In genomic region chr3:89210162-89210561, GRCm38 (mm10) we compare ENCODE assay signal across 22 mouse cellular contexts. TPM values are rescaled to one million over a fixed set of nuclear protein-coding genes. Genes with fewer than 3 reads are reported as not detected.
A peak's percentile ranks its signal among the peaks of the same experiment; 100 is the strongest.
DNase-seq lines count a peak whose midpoint lies in the region; ATAC-seq and TF ChIP-seq lines count a peak whose summit lies in the region.
"Had no signal": no experiment of that assay in that cellular context is flagged by ENCODE, and none has a peak within 500 bp of the region (broad histone marks: within the 10 kb centered on the region; RNA-seq: fewer than 3 reads in every experiment).

No protein-coding gene starts in this region.

- no peak for TF ChIP-seq CTCF in lung, embryonic 14.5 days (IDR thresholded peaks at IDR 0.05; ENCODE audit: low read depth)

- H3K4me3 ChIP-seq in embryonic facial prominence, embryonic 14.5 days (ENCODE audit: low read depth, low read length), result no peak overlapping the region
- H3K4me3 ChIP-seq in embryonic facial prominence, embryonic 10.5 days, result no peak overlapping the region
- no peak overlapping the region for H3K4me3 ChIP-seq in kidney, embryonic 14.5 days (ENCODE audit: low read length)
- H3K4me3 ChIP-seq in lung, embryonic 14.5 days (ENCODE audit: low read depth, low read length), result no peak overlapping the region
- H3K4me3 ChIP-seq: embryonic facial prominence, embryonic 12.5 days; gastrocnemius, adult 2 months; hindbrain, embryonic 12.5 days; layer of hippocampus, adult 2 months; midbrain, embryonic 10.5 days; myocyte; neural tube, embryonic 13.5 days had no signal

- 0 out of 2 replicates have a peak overlapping the region, but pooled peaks have one; percentile 12 for H3K4me2 ChIP-seq in embryonic facial prominence, embryonic 14.5 days (ENCODE audit: low read depth, low read length)
- no peak overlapping the region for H3K4me2 ChIP-seq in kidney, embryonic 14.5 days (replicated peaks; ENCODE audit: low read depth, low read length)
- no peak overlapping the region for H3K4me2 ChIP-seq in lung, embryonic 14.5 days
- H3K4me2 ChIP-seq: embryonic facial prominence, embryonic 12.5 days; hindbrain, embryonic 12.5 days; neural tube, embryonic 13.5 days had no signal

- peaks cover 59% of the 10 kb centered on the region for H3K36me3 ChIP-seq in embryonic facial prominence, embryonic 14.5 days (ENCODE audit: control insufficient read depth, insufficient read depth, low read length)
- H3K36me3 ChIP-seq in embryonic facial prominence, embryonic 10.5 days (replicated peaks), result peaks cover 64% of the 10 kb centered on the region
- H3K36me3 ChIP-seq in kidney, embryonic 14.5 days (ENCODE audit: control insufficient read depth, insufficient read depth, low read length), result peaks cover 49% of the 10 kb centered on the region
- H3K36me3 ChIP-seq in lung, embryonic 14.5 days (ENCODE audit: insufficient read depth), result peaks cover 65% of the 10 kb centered on the region

- no peak for DNase-seq in embryonic facial prominence, embryonic 14.5 days (ENCODE audit: low spot score)
- DNase-seq in embryonic facial prominence, embryonic 10.5 days (ENCODE audit: low spot score), result no peak
- peak; percentile 19 for DNase-seq in kidney, adult 18-20 months
- DNase-seq in lung, embryonic 14.5 days, result peak; percentile 27
- DNase-seq in lung, postnatal 10 days, result no peak
- peak; percentile 33 to 61 for DNase-seq in kidney, postnatal 4 days
- no peak for DNase-seq in embryo, embryonic 10.5 days (ENCODE audit: low spot score)
- DNase-seq: cerebellum, adult 9-10 months; retina, postnatal 1 day; thymus, adult 18-20 months had no signal

- 77% methylated on average over 13 of the region's 13 CpGs for WGBS in embryonic facial prominence, embryonic 14.5 days
- WGBS in embryonic facial prominence, embryonic 10.5 days, result 89% methylated on average over 13 of the region's 13 CpGs
- WGBS in kidney, embryonic 14.5 days, result 76% methylated on average over 13 of the region's 13 CpGs
- 73% methylated on average over 13 of the region's 13 CpGs for WGBS in lung, embryonic 14.5 days

- ATAC-seq in embryonic facial prominence, embryonic 14.5 days (ENCODE audit: low read depth), result no peak
- ATAC-seq in kidney, embryonic 14.5 days (ENCODE audit: low FRiP score, low TSS enrichment), result no peak
- no peak for ATAC-seq in lung, embryonic 14.5 days (ENCODE audit: insufficient read depth)
- ATAC-seq: forebrain, embryonic 14.5 days; intestine, postnatal 0 days; lung, postnatal 0 days; midbrain, embryonic 16.5 days had no signal

- H3K27me3 ChIP-seq in embryonic facial prominence, embryonic 14.5 days (replicated peaks; ENCODE audit: control insufficient read depth, insufficient read depth, low read length), result no peaks in the 10 kb centered on the region
- no peaks in the 10 kb centered on the region for H3K27me3 ChIP-seq in embryonic facial prominence, embryonic 10.5 days (replicated peaks; ENCODE audit: low read depth, poor library complexity, severe bottlenecking)
- H3K27me3 ChIP-seq in kidney, embryonic 14.5 days (ENCODE audit: control insufficient read depth, insufficient read depth, low read length), result no peaks in the 10 kb centered on the region
- H3K27me3 ChIP-seq in lung, embryonic 14.5 days (ENCODE audit: insufficient read depth, low read length), result no peaks in the 10 kb centered on the region
- H3K27me3 ChIP-seq: embryonic facial prominence, embryonic 12.5 days; hindbrain, embryonic 12.5 days; neural tube, embryonic 13.5 days had no signal

- no peaks in the 10 kb centered on the region for H3K9me3 ChIP-seq in embryonic facial prominence, embryonic 14.5 days (ENCODE audit: control insufficient read depth, low read length)
- no peaks in the 10 kb centered on the region for H3K9me3 ChIP-seq in embryonic facial prominence, embryonic 10.5 days
- H3K9me3 ChIP-seq in kidney, embryonic 14.5 days (ENCODE audit: control insufficient read depth, low read length), result no peaks in the 10 kb centered on the region
- no peaks in the 10 kb centered on the region for H3K9me3 ChIP-seq in lung, embryonic 14.5 days (ENCODE audit: low read depth, low read length)
- H3K9me3 ChIP-seq: embryonic facial prominence, embryonic 12.5 days; hindbrain, embryonic 12.5 days; midbrain, embryonic 10.5 days; neural tube, embryonic 13.5 days had no signal

- peaks cover 11% of the 10 kb centered on the region; the same call in 1 of the 2 replicates for H3K4me1 ChIP-seq in embryonic facial prominence, embryonic 14.5 days (ENCODE audit: control insufficient read depth, insufficient read depth, low read length)
- H3K4me1 ChIP-seq in embryonic facial prominence, embryonic 10.5 days, result peaks cover 23% of the 10 kb centered on the region
- peaks cover 13% of the 10 kb centered on the region; the same call in 1 of the 2 replicates for H3K4me1 ChIP-seq in kidney, embryonic 14.5 days (ENCODE audit: control insufficient read depth, insufficient read depth, low read length)
- H3K4me1 ChIP-seq in lung, embryonic 14.5 days (ENCODE audit: insufficient read depth), result peaks cover 5% of the 10 kb centered on the region

- H3K9ac ChIP-seq in embryonic facial prominence, embryonic 14.5 days (ENCODE audit: low read depth, low read length), result peak overlapping the region; percentile 25; the same call in 1 of the 2 replicates
- H3K9ac ChIP-seq in kidney, embryonic 14.5 days (ENCODE audit: low read depth, low read length), result no peak overlapping the region
- H3K9ac ChIP-seq in lung, embryonic 14.5 days, result no peak overlapping the region
- H3K9ac ChIP-seq: embryonic facial prominence, embryonic 12.5 days; hindbrain, embryonic 12.5 days; neural tube, embryonic 13.5 days had no signal

- peak overlapping the region; percentile 52; the same call in 1 of the 2 replicates for H3K27ac ChIP-seq in embryonic facial prominence, embryonic 14.5 days (replicated peaks; ENCODE audit: low read depth, low read length)
- H3K27ac ChIP-seq in embryonic facial prominence, embryonic 10.5 days (replicated peaks), result no peak overlapping the region
- H3K27ac ChIP-seq in kidney, embryonic 14.5 days (ENCODE audit: low read depth, low read length), result no peak overlapping the region
- no peak overlapping the region for H3K27ac ChIP-seq in lung, embryonic 14.5 days (ENCODE audit: low read depth)
- H3K27ac ChIP-seq: embryonic facial prominence, embryonic 12.5 days; gastrocnemius, adult 2 months; hindbrain, embryonic 12.5 days; layer of hippocampus, adult 2 months; midbrain, embryonic 10.5 days; neural tube, embryonic 13.5 days had no signal

RNA-seq across cellular contexts. Expression of gene Thbs3, which starts 4.8 kb away (rescaled TPM):
- 51.5 and 52.0 TPM in 2 replicates for polyA plus RNA-seq in embryonic facial prominence, embryonic 14.5 days (2014; fragmentation: Nextera tagmentation; extraction: Ambion mirVana)
- 42.0 and 43.3 TPM in 2 replicates for polyA plus RNA-seq in embryonic facial prominence, embryonic 10.5 days (2016; fragmentation: Nextera tagmentation; extraction: Ambion mirVana)
- polyA plus RNA-seq in kidney, embryonic 14.5 days (2014; fragmentation: Nextera tagmentation; extraction: Ambion mirVana), result 12.5 and 13.2 TPM in 2 replicates
- 33.6 and 39.9 TPM in 2 replicates for polyA plus RNA-seq in lung, embryonic 14.5 days (2014; fragmentation: Nextera tagmentation; extraction: Ambion mirVana)

RNA-seq across cellular contexts. Expression of gene Gba, which starts 7.4 kb away (rescaled TPM):
- polyA plus RNA-seq in embryonic facial prominence, embryonic 14.5 days (2014; fragmentation: Nextera tagmentation; extraction: Ambion mirVana), result 47.8 and 54.5 TPM in 2 replicates
- 33.8 and 33.9 TPM in 2 replicates for polyA plus RNA-seq in embryonic facial prominence, embryonic 10.5 days (2016; fragmentation: Nextera tagmentation; extraction: Ambion mirVana)
- polyA plus RNA-seq in kidney, embryonic 14.5 days (2014; fragmentation: Nextera tagmentation; extraction: Ambion mirVana), result 32.0 and 37.4 TPM in 2 replicates
- polyA plus RNA-seq in lung, embryonic 14.5 days (2014; fragmentation: Nextera tagmentation; extraction: Ambion mirVana), result 34.4 and 35.5 TPM in 2 replicates

RNA-seq across cellular contexts. Expression of gene Mtx1, which starts 16.7 kb away (rescaled TPM):
- 151 and 163 TPM in 2 replicates for polyA plus RNA-seq in embryonic facial prominence, embryonic 14.5 days (2014; fragmentation: Nextera tagmentation; extraction: Ambion mirVana)
- polyA plus RNA-seq in embryonic facial prominence, embryonic 10.5 days (2016; fragmentation: Nextera tagmentation; extraction: Ambion mirVana), result 248 and 258 TPM in 2 replicates
- 217 and 259 TPM in 2 replicates for polyA plus RNA-seq in kidney, embryonic 14.5 days (2014; fragmentation: Nextera tagmentation; extraction: Ambion mirVana)
- polyA plus RNA-seq in lung, embryonic 14.5 days (2014; fragmentation: Nextera tagmentation; extraction: Ambion mirVana), result 193 and 212 TPM in 2 replicates

RNA-seq across cellular contexts. Expression of gene Muc1, which starts 18.7 kb away (rescaled TPM):
- polyA plus RNA-seq in embryonic facial prominence, embryonic 14.5 days (2014; fragmentation: Nextera tagmentation; extraction: Ambion mirVana), result 2.0 and 4.1 TPM in 2 replicates
- 0.15 and 0.81 TPM in 2 replicates for polyA plus RNA-seq in embryonic facial prominence, embryonic 10.5 days (2016; fragmentation: Nextera tagmentation; extraction: Ambion mirVana)
- polyA plus RNA-seq in kidney, embryonic 14.5 days (2014; fragmentation: Nextera tagmentation; extraction: Ambion mirVana), result 8.0 and 13.6 TPM in 2 replicates
- polyA plus RNA-seq in lung, embryonic 14.5 days (2014; fragmentation: Nextera tagmentation; extraction: Ambion mirVana), result 43.0 and 50.4 TPM in 2 replicates

RNA-seq across cellular contexts. Expression of gene Fam189b, which starts 27.2 kb away (rescaled TPM):
- polyA plus RNA-seq in embryonic facial prominence, embryonic 14.5 days (2014; fragmentation: Nextera tagmentation; extraction: Ambion mirVana), result 27.9 and 33.9 TPM in 2 replicates
- polyA plus RNA-seq in embryonic facial prominence, embryonic 10.5 days (2016; fragmentation: Nextera tagmentation; extraction: Ambion mirVana), result 29.0 and 30.8 TPM in 2 replicates
- polyA plus RNA-seq in kidney, embryonic 14.5 days (2014; fragmentation: Nextera tagmentation; extraction: Ambion mirVana), result 34.5 and 49.3 TPM in 2 replicates
- 18.2 and 19.4 TPM in 2 replicates for polyA plus RNA-seq in lung, embryonic 14.5 days (2014; fragmentation: Nextera tagmentation; extraction: Ambion mirVana)

Comparison
In these comparisons a context has a peak if more than half of its experiments do, and no peak if none do; other contexts are left out.
1. DNase-seq: peak in kidney, adult 18-20 months (single experiment), lung, embryonic 14.5 days (single experiment) and kidney, postnatal 4 days (2 of 2); none in embryonic facial prominence, embryonic 14.5 days (single experiment), embryonic facial prominence, embryonic 10.5 days (single experiment), lung, postnatal 10 days (single experiment) and embryo, embryonic 10.5 days (single experiment).